8 mouse cellular contexts compared by ENCODE assay signal in the genomic region with DNA sequence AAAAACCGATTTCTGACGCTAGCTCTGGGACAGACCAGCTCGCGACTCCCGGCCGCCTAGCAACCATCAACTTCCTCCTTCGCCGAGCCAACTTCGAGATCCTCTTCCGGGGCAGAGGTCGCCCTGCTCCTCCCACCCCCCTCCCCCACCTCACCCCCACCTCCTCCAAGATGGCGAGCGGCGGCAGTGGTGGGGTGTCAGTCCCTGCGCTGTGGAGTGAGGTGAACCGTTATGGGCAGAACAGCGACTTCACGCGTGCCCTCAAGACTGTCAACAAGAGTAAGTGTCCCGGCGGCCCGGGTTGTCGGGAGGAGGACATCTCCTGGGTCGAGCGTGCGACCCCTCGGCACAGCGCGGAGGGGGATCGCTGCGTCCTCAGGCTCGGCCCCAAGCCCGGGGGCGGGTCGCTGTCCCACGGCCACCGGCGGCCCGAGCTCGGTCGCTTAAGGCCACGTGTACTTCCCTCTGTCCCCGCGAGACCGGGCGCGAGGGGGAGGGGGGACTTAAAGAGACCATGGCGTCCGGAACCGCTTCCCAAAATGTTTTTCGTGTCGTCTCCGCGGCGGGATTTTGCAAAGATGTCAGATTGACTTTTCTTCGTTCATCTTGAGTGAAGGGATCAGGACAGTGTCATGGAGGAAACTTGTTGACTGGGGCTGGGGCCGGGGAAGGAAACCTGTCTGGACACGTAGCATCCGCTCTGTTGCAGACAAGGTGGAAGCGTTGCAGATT. TPM values are rescaled to one million over a fixed set of nuclear protein-coding genes. Genes with fewer than 3 reads are reported as not detected.
DNase-seq lines count a peak whose midpoint lies in the region; ATAC-seq and TF ChIP-seq lines count a peak whose summit lies in the region.

Gene Srp72, plus strand, starts transcription at position 130 of the 732 bp plus-strand sequence.

- no peaks in the 10 kb centered on the region for H3K27me3 ChIP-seq in Patski
- H3K27me3 ChIP-seq in hindbrain, embryonic 12.5 days = no peaks in the 10 kb centered on the region
- H3K27me3 ChIP-seq in lung, postnatal 0 days (replicated peaks; ENCODE audit: insufficient read depth, low read length) = no peaks in the 10 kb centered on the region

- peaks cover 27% of the 10 kb centered on the region for H3K36me3 ChIP-seq in hindbrain, embryonic 12.5 days
- H3K36me3 ChIP-seq in lung, postnatal 0 days (ENCODE audit: insufficient read depth, low read length) = peaks cover 7% of the 10 kb centered on the region; the same call in 1 of the 2 replicates

- no peaks in the 10 kb centered on the region for H3K9me3 ChIP-seq in hindbrain, embryonic 12.5 days (replicated peaks)
- H3K9me3 ChIP-seq in lung, postnatal 0 days (ENCODE audit: low read length) = no peaks in the 10 kb centered on the region

- peak within 1 kb of the TSS; percentile 84 for H3K27ac ChIP-seq in hindbrain, embryonic 12.5 days
- peak within 1 kb of the TSS; percentile 94 for H3K27ac ChIP-seq in lung, postnatal 0 days (ENCODE audit: low read length)

- in situ Hi-C loops in Patski (cut with MboI; ENCODE audit: low pct_unique_long_range_greater_than_20kb) = no loop called here

- CTCF ChIA-PET in Patski (lab: Charles Lee) = interaction anchor here (0.8 to 1.3 kb wide), 3 partner anchors 10 to 50 kb away, joined by 3 to 5 read pairs (median 3); no protein-coding TSS in a partner anchor

- under 1% methylated on average over 60 of the region's 60 CpGs for WGBS in hindbrain, embryonic 12.5 days
- 1% methylated on average over 56 of the region's 60 CpGs for WGBS in lung, postnatal 0 days

- TF ChIP-seq EP300 in lung, postnatal 0 days (IDR thresholded peaks at IDR 0.05) = no peak; the same call in 1 of the 2 replicates

- POLR2A ChIA-PET in Patski (lab: Charles Lee) = interaction anchor here (0.5 kb wide), 1 partner anchor 9 kb away, joined by 4 read pairs; no protein-coding TSS in a partner anchor

- ATAC-seq in Patski = peak; percentile 91
- ATAC-seq in hindbrain, embryonic 12.5 days (ENCODE audit: low FRiP score) = peak; percentile 96
- peak; percentile 97 for ATAC-seq in lung, postnatal 0 days

- H3K4me3 ChIP-seq in hindbrain, embryonic 12.5 days = peak within 1 kb of the TSS; percentile 86
- peak within 1 kb of the TSS; percentile 87 for H3K4me3 ChIP-seq in lung, postnatal 0 days (ENCODE audit: low read depth, low read length)

- peak within 1 kb of the TSS; percentile 92 for H3K4me2 ChIP-seq in hindbrain, embryonic 12.5 days (replicated peaks)
- peak within 1 kb of the TSS; percentile 89 for H3K4me2 ChIP-seq in lung, postnatal 0 days (replicated peaks; ENCODE audit: low read depth, low read length)

- TF ChIP-seq CTCF in Patski (IDR thresholded peaks at IDR 0.05) = no peak
- TF ChIP-seq CTCF in lung, postnatal 0 days (IDR thresholded peaks at IDR 0.05) = no peak

- peaks cover 16% of the 10 kb centered on the region for H3K4me1 ChIP-seq in hindbrain, embryonic 12.5 days
- H3K4me1 ChIP-seq in lung, postnatal 0 days (ENCODE audit: insufficient read depth, low read depth, low read length) = peaks cover 9% of the 10 kb centered on the region; the same call in 1 of the 2 replicates

- no peak for DNase-seq in Patski (ENCODE audit: low read depth, low spot score)
- DNase-seq in cerebellum, postnatal 10 days = peak; percentile 94 to 96
- DNase-seq in frontal cortex, postnatal 14 days (ENCODE audit: low spot score in 2 of 2) = peak; percentile 64 to 69
- DNase-seq in layer of hippocampus, postnatal 10 days (ENCODE audit: low spot score in 2 of 2) = peak; percentile 86 to 90
- peak; percentile 95 for DNase-seq in lung, postnatal 0 days (ENCODE audit: low spot score)
- peak; percentile 65 for DNase-seq in ovary, postnatal 10 days (ENCODE audit: low spot score)
- peak; percentile 89 for DNase-seq in thymus, postnatal 0 days (ENCODE audit: low spot score)

- peak within 1 kb of the TSS; percentile 81 for H3K9ac ChIP-seq in hindbrain, embryonic 12.5 days
- H3K9ac ChIP-seq in lung, postnatal 0 days (replicated peaks; ENCODE audit: low read depth) = peak within 1 kb of the TSS; percentile 84

RNA-seq across cellular contexts. Expression of gene Srp72, which starts in this region (rescaled TPM):
- polyA plus RNA-seq in Patski (2021) = 123 TPM
- polyA plus RNA-seq in hindbrain, embryonic 12.5 days (2016; fragmentation: Nextera tagmentation; extraction: Ambion mirVana) = 76.0 and 79.9 TPM in 2 replicates
- 100 to 1,000 TPM; 117 to 124 TPM for total RNA-seq in layer of hippocampus, postnatal 10 days (2021)
- 49.5 and 53.4 TPM in 2 replicates for polyA plus RNA-seq in lung, postnatal 0 days (2015; fragmentation: Nextera tagmentation; extraction: Ambion mirVana)
- 67.9 and 68.4 TPM in 2 replicates for polyA plus RNA-seq in thymus, postnatal 0 days (2015; fragmentation: Nextera tagmentation; extraction: Ambion mirVana)
